Mouse (Mus musculus) liver, embryonic 11.5 days (tissue): ENCODE results near the gene Defb29. TPM values are rescaled to one million over a fixed set of nuclear protein-coding genes. Genes with fewer than 3 reads are reported as not detected.

Source experiments
- ATAC-seq: fragments of 200-750 bp; cut with Nextera tagmentation; replicated peaks from 2 replicates; pipeline ENCODE4 v1.8.0; 2017; ENCODE audit warnings: moderate number of reproducible peaks, mild to moderate bottlenecking, moderate TSS enrichment, moderate library complexity; ENCODE audit not compliant: low FRiP score
- DNase-seq: peaks from one replicate; pipeline ENCODE4 v3.0.0-alpha.2; 2017; ENCODE audit warnings: low spot score
- H3K27ac ChIP-seq: fragments of 300-500 bp; sonication (generic); 2 replicates; pipeline ENCODE4 v1.5.1; 2014; ENCODE audit warnings: mild to moderate bottlenecking, low read depth, low read length, control low read depth
- H3K27me3 ChIP-seq: fragments of 300-500 bp; sonication (generic); replicated peaks from 2 replicates; pipeline ENCODE4 v1.6.1; 2014; ENCODE audit warnings: low read length, mixed read lengths; ENCODE audit not compliant: control insufficient read depth, insufficient read depth
- H3K36me3 ChIP-seq: fragments of 300-500 bp; sonication (generic); 2 replicates; pipeline ENCODE4 v1.6.1; 2014; ENCODE audit warnings: mild to moderate bottlenecking, low read length, moderate library complexity, mixed read lengths; ENCODE audit not compliant: control insufficient read depth, insufficient read depth
- H3K4me1 ChIP-seq: fragments of 300-500 bp; sonication (generic); replicated peaks from 2 replicates; pipeline ENCODE4 v1.6.1; 2014; ENCODE audit warnings: low read length, mixed read lengths; ENCODE audit not compliant: control insufficient read depth, insufficient read depth
- H3K4me2 ChIP-seq: fragments of 300-500 bp; sonication (generic); 2 replicates; pipeline ENCODE4 v1.6.1; 2014; ENCODE audit warnings: mild to moderate bottlenecking, control low read depth, moderate library complexity
- H3K4me3 ChIP-seq: fragments of 300-500 bp; sonication (generic); 2 replicates; pipeline ENCODE4 v1.5.1; 2014; ENCODE audit warnings: low read depth, low read length, control low read depth
- H3K9ac ChIP-seq: fragments of 300-500 bp; sonication (generic); 2 replicates; pipeline ENCODE4 v1.6.1; 2014; ENCODE audit warnings: low read depth, low read length, control low read depth
- H3K9me3 ChIP-seq: fragments of 300-500 bp; sonication (generic); 2 replicates; pipeline ENCODE4 v1.6.1; 2016; ENCODE audit warnings: low read length, inconsistent platforms, mixed read lengths; ENCODE audit not compliant: control insufficient read depth
- polyA plus RNA-seq: library from polyadenylated mRNA; unstranded; fragments of >200 nt; fragmentation: Nextera tagmentation; extraction: Ambion mirVana; gene quantifications from 2 replicates; pipeline ENCODE4 v1.2.1, GENCODE M21; 2014

Gene Defb29
- polyA plus RNA-seq, 1 experiment from 2014 or later: not detected

DNA sequence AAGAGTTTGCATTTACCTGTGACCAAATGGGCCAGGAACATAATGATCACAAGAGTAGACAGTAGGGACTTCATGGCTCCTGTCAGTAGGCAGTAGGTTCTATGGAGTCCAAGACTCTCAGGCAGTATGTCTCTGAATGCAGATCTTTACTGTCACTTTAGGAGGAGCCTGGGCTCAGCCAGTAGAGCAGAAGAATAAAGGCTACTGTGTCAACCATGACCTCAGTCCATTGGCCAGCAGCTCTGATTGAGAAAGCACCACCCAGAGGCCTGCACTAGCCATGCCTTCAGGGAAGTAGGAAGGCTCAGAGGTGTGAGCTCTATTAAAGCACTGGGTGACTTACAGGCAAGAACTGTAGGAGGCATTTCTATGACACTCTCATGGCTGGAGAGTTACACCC is 49.9 kb downstream of the Defb29 start, which contains the start of gene Defb22:
TSS of gene Defb22 (minus strand) at position 101 of the 400 bp plus-strand sequence.
- no peak within 1 kb of the TSS for H3K27ac ChIP-seq
- no peak for DNase-seq
- H3K36me3 ChIP-seq: no peaks in the 10 kb centered on the region
- H3K9ac ChIP-seq: no peak within 1 kb of the TSS
- ATAC-seq: no peak
- no peaks in the 10 kb centered on the region for H3K4me1 ChIP-seq
- no peaks in the 10 kb centered on the region for H3K9me3 ChIP-seq
- H3K4me2 ChIP-seq: no peak within 1 kb of the TSS
- H3K4me3 ChIP-seq: no peak within 1 kb of the TSS
- no peaks in the 10 kb centered on the region for H3K27me3 ChIP-seq

Other genes with a start within 250 kb of the Defb29 start
- 25.1 and 25.9 TPM in 2 replicates for gene Tbc1d20, start 246.3 kb downstream of the Defb29 start, polyA plus RNA-seq
- 104 and 105 TPM in 2 replicates for gene Rbck1, start 207.4 kb downstream of the Defb29 start, polyA plus RNA-seq
- gene Trib3, start 196.1 kb downstream of the Defb29 start, polyA plus RNA-seq: 13.9 and 18.1 TPM in 2 replicates
- gene Nrsn2, start 163.5 kb downstream of the Defb29 start, polyA plus RNA-seq: 0.45 and 0.49 TPM in 2 replicates
- 8.5 and 9.8 TPM in 2 replicates for gene Sox12, start 142.0 kb downstream of the Defb29 start, polyA plus RNA-seq
- gene Zcchc3, start 125.1 kb downstream of the Defb29 start, polyA plus RNA-seq: 41.6 and 44.6 TPM in 2 replicates
- gene 6820408C15Rik, start 124.5 kb downstream of the Defb29 start, polyA plus RNA-seq: 0.31 and 1.1 TPM in 2 replicates
- not detected in 2 replicates for gene Defb23, start 75.5 kb downstream of the Defb29 start, polyA plus RNA-seq
- not detected in 2 replicates for gene Defb20, start 63.0 kb downstream of the Defb29 start, polyA plus RNA-seq
- not detected in 2 replicates for gene Defb22, start 50.0 kb downstream of the Defb29 start, polyA plus RNA-seq
- not detected in 2 replicates for gene Defb26, start 28.4 kb downstream of the Defb29 start, polyA plus RNA-seq
- gene Defb28, start 21.8 kb downstream of the Defb29 start, polyA plus RNA-seq: not detected in 2 replicates
- not detected in 2 replicates for gene Gm17416, start 29.2 kb upstream of the Defb29 start, polyA plus RNA-seq
- gene Defb21, start 32.6 kb upstream of the Defb29 start, polyA plus RNA-seq: not detected in 2 replicates
- not detected in 2 replicates for gene Defb19, start 40.2 kb upstream of the Defb29 start, polyA plus RNA-seq
- not detected in 2 replicates for gene Defb45, start 59.3 kb upstream of the Defb29 start, polyA plus RNA-seq
- gene Defb36, start 64.2 kb upstream of the Defb29 start, polyA plus RNA-seq: not detected in 2 replicates
- gene Defb25, start 83.0 kb upstream of the Defb29 start, polyA plus RNA-seq: not detected in 2 replicates
- gene Rem1, start 86.9 kb upstream of the Defb29 start, polyA plus RNA-seq: 1.2 and 1.6 TPM in 2 replicates
- gene H13, start 129.4 kb upstream of the Defb29 start, polyA plus RNA-seq: 88.6 and 92.1 TPM in 2 replicates
- 31.5 and 37.1 TPM in 2 replicates for gene Mcts2, start 146.9 kb upstream of the Defb29 start, polyA plus RNA-seq
- gene Id1, start 196.2 kb upstream of the Defb29 start, polyA plus RNA-seq: 52.7 and 56.3 TPM in 2 replicates
- gene Cox4i2, start 214.1 kb upstream of the Defb29 start, polyA plus RNA-seq: 6.7 and 8.5 TPM in 2 replicates